Mouse (Mus musculus) frontal cortex, postnatal 10 days (tissue): ENCODE measurements around the gene Rcc1l.
A peak's percentile ranks its signal among the peaks of the same experiment; 100 is the strongest.

Source experiments
- DNase-seq, 2 experiments: peaks; one replicate each; pipeline ENCODE4 v3.0.0; 2022; ENCODE audit warnings: low spot score in 2 of 2, mixed read lengths in 1 of 2

Rcc1l gene

DNA sequence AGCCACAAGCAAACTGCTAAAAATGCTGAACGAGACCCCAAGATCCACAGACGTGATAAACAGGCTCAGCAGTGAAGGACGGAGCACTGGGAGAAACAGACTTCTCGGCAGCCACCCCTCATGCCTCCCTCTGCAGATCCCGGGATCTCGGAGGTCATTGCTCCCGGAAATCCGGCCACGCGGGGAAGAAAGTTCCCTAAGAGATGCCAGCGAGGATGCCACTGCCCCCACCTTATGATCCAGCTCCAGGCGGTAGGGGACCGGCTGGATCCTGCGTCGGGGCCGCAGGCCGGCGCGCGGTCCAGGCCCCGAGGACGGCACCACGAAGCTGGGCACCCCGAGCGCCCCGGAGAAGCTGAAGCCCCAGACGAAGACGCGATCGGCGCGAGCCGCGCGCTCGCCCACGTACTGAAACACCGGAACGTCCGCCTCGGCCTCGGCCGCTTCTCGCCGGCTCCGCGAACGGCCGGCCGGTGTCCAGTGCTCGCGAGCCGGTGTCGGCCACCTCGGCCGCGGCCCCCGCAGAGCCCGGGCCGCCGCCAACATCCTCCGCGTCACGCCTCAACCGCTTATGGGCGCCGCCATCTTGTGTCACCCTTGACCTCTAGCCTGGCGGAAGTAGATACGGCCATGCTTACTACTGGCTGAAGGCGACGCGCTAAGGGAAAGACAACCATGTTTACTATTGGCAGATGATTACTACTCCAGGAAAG, at the start of gene Rcc1l:
Rcc1l (minus strand) TSS at position 606 of the 713 bp plus-strand sequence.
- peak; percentile 74 to 80 for DNase-seq

GRCm38 (mm10) chr5:134225110-134225901, 48.7 kb upstream of the Rcc1l start:
- no peak for DNase-seq

DNA sequence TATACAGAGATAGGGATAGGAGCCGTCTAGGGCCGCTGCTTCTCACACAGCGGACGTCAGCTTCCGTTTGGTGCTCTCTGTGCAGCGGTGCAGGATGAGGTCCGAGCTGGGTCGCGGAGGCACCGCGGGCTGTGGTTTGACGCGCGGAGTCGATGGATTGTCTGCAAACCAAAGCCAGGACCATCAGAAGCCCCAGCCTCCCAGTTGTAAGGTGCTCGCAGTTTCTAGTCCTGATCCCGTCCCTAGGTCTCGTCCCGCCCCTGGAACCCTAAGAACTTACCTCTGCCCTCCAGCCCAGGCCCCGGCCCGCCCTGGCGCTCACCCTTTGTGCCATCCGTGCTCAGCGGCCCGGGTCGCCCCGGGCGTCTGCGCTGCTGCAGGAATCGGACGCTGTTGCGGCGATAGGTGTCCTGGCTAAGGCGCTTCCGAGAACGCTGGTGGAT, 45.2 kb upstream of the Rcc1l start:
- DNase-seq: no peak

- no peak for DNase-seq
These were observed 44.7 kb upstream of the Rcc1l start for GRCm38 (mm10) chr5:134221278-134221677.

- DNase-seq: no peak
These were observed 41.3 kb upstream of the Rcc1l start for GRCm38 (mm10) chr5:134217900-134218299.

GRCm38 (mm10) chr5:134214021-134214806, 37.6 kb upstream of the Rcc1l start:
- DNase-seq: no peak

DNA sequence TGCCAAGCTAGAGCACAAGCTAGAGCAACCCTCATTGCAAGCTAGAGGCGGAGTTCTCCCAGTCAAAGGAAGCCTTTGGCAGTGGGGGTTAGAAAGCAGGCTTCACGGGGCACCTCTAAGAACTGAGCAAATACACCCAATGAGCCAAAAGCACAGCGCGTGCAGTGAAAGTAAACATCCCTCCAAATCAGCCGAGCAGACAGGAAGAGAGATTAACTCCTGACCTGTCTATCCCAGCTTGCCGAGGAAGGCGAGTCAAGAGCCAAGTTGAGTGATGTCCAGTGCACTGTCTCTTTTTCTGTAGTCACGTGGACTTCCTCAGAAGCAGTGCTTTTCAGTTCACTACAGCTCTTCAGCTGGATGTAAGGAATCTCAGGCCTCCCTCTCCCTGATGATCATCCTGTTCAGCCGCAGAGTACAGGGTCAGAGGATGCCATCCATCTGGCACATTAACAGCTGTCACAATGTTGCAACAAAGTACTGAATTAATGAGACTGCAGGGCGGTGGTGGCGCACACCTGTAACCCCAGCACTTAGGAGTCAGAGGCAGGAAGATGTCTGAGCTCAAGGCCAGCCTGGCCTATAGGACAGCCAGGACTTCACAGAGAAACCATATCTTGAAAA, 33.5 kb upstream of the Rcc1l start:
- DNase-seq: no peak

DNA sequence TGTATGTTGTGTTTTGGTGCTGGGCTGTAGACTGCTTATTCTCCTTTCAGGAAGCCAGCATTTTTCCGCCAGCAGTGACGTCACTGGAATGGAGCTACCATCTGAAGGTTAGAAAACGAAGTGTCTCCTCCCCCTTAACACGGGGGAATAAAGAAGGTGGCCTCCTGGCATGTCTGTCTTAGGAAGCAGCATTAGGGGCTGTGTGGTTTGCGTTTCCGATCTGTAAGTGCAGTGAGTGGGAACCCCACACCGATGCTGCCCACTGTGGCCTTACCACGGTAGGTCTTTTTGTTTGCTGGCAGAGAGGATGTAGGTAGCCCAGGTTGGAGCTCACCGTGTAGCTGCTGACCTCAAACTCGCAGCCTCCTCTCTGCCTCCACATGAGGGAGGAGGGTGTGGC, 30.1 kb upstream of the Rcc1l start:
- DNase-seq: no peak

GRCm38 (mm10) chr5:134193664-134194063, 17.1 kb upstream of the Rcc1l start:
- no peak for DNase-seq

- no peak for DNase-seq
These were observed 12.0 kb upstream of the Rcc1l start for GRCm38 (mm10) chr5:134188571-134188970.

DNA sequence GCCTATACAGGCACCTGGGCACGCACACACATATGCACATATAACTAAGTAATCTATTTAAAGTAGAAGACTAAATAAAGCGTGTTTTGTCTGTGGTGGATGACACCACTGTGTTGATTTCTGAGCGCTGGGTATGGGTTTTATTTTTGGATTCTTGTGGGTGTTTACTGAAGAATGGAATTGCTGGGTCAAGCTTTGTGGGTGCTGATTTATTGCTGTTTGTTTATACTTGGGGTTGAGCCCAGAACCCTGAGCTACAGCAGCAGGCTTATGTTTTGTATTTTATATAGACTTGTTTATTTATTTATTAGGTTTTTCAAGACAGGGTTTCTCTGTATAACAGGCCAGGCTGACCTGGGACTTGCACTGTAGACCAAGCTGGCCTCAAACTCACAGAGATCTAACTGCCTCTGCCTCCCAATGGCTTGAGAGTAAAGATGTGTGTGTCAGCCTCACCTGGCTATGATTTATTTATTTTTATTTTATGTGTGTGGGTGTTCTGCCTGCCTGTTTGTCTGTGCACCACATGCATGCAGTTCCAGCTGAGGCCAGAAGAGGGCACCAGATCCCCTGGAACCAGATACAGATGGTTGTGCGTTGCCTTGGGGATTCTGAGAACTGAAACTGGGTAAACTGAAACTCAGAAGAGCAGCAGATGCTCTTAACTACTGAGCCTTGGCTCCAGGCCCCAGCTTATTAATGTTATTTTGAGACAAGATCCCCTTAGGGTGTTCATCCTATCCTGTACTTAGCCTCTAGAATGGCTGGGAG, 10.6 kb upstream of the Rcc1l start:
- peak in 1 of 2 experiments; percentile 32 for DNase-seq

DNA sequence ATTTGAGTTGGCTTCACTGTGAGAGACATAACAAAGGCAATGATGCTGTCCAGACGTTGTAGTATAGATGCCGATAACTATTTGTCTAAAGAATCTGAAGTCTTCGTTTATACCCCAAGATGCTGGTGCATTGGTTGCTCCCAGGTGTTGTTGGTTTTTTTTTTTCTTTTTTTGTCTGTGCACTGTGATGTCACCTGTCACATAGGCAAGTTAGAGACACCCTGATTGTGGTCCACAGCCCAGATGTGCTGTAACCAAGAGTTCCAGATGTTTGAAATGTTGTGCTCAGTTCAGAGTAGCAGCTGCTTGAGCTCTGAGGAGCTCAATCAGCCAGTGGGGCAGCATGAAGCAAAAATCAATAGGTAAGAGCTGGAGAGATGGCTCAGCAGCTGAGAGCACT, 9.5 kb upstream of the Rcc1l start:
- DNase-seq: no peak

DNA sequence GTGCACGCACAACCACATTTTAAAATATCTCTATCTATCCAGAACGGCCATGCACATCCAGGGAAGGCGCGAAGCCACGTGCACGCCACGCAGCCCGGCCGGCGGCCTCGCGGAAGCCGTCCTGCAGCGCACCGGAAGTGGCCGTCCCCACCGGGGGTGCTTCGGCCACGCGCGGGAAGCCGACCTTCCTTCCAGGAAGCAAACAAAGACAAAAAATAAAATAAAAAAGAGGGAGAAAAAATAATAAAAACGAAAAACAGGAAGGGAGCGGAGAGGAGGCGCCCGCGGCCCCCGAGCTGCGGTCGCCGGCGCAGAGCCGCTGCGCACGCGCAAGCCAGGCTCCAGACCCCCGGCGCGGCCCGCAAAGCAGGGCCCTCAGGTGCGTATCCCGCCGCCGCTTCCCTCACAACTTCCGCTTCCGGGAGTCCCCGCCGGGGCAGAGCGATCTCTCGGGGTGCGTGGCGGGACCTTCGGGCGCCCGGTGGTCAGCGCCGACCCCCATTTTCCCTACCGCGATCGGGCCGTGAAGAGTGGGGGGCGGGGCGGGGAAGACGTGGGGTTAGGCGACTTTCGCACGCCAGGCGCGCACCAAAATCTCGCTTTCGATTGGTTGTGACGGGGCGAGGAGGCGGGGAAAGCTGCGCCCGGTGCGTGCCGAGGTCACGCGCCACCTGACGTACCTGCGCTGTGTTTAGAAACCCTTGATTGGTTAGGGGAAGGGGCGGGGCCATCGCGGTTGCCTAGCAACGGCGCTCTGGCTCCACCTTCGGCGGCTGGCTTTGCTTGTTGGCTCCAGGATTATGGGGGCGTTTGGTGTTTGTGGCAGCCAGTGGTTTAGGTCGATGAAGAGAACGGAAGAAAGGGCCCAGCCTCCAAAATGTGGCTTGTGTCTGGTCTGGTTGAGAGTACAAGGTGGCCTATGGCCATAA, 7.6 kb upstream of the Rcc1l start, which contains the start of gene Gtf2ird2:
Gtf2ird2 (plus strand) TSS at position 140 of the 929 bp plus-strand sequence.
- peak; percentile 99 for DNase-seq

DNA sequence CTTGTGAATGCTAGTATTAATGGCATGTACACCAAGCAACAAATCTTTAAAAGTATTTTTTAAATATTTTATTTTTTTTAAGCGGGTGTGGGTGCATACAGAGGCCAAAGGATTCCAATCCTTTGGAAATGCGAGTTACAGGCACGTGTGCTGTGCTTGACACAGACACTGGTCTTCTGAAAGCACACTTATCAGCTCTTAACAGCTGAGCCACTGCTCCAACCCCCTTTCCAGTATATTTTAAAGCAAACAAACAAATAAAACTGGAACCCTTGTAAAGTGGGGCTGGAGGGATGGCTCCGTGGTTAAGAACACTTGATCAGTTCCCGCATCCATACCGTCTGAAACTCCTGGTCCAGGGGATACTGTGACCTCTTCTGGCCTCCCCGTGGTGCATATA, 6.6 kb upstream of the Rcc1l start:
- DNase-seq: no peak

DNA sequence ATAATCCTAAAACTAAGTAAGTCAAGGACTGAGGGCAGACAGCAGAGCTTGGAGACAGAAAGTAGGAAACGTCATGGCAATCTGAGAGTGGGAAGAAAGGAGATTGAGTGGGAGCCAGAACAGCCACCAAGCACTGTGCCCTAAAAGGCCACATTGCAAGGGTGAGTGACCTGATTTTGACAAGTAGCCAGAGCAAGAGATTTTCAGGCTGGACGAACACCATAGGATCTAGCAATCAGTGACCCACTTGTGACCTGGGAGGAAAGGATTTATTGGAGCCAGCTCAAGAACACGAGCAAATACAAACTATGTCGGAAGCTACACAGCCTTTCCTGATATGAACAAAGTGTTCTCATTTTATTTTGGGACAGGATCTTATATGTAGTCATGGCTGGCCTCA, 6.2 kb upstream of the Rcc1l start:
- DNase-seq: no peak

- no peak for DNase-seq
These were observed 5.6 kb upstream of the Rcc1l start for GRCm38 (mm10) chr5:134182172-134182571.

DNA sequence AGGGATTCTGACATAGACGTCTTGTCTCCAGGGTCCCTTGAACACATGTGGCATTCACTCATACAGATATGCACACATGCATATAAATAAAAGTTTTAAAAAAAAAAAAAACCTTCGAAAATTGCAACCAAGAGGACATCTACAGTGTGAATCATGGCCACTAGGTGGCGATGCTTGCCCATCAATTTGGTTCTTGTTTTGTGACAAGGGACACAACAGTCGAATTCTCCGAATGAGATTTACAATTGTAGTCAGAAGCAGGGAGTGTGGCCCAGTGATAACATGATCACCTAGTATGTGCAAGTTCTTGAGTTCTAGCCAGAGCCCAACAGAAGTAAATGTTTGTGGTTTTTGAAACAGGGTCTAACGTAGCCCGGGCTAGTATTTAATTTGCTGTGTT, 3.3 kb upstream of the Rcc1l start:
- DNase-seq: peak; percentile 59 to 79

DNA sequence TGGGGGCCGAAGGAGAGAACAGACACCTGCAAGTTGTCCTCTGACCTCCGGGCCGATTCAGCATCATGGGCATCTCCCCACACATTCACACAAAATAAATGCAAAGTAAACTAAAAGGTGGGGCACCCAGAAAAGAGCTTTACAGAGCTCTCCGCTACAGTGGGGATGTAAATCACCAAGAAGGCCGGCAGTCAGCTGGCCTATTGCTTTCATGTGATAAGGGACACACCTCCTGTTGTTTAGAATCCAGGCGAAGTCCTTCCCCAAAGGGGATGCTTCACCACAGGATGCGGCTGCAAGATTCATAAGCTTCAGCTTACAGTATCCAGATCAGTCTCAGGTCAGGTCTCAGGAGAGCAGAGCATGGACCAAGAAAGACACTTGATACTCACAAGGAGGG, 2.0 kb upstream of the Rcc1l start:
- no peak for DNase-seq

DNA sequence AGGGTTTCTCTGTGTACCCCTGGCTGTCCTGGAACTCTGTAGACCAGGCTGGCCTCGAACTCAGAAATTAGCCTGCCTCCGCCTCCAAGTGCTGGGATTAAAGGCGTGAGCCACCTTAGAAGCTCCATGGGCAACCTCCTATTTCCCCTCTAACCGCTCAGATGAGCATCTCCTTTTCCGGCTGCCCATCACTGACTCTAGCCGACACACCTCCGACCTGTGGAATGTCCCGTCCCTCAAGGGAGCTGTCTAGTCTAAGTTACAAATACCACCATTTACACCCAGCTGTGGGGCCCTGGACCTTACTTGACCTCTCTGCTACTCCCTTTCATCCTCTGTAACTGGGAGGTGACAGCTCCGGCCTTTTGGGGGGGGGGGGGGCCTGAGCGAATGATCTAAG, 878 bp downstream of the Rcc1l start:
- DNase-seq: no peak

GRCm38 (mm10) chr5:134173206-134173605, 3.4 kb downstream of the Rcc1l start:
- no peak for DNase-seq
